21 mouse cellular contexts compared by ENCODE assay signal in genomic region chr3:29421634-29422033, GRCm38 (mm10).
"Had no signal": no experiment of that assay in that cellular context is flagged by ENCODE, and none has a peak within 500 bp of the region (broad histone marks: within the 10 kb centered on the region; RNA-seq: fewer than 3 reads in every experiment).

No protein-coding gene starts in this region.

- H3K9me3 ChIP-seq: lung, embryonic 15.5 days; megakaryocyte, embryonic 14.5 days; midbrain, embryonic 13.5 days; neural tube, embryonic 13.5 days; neural tube, embryonic 15.5 days had no signal

- H3K27me3 ChIP-seq: lung, embryonic 15.5 days; megakaryocyte, embryonic 14.5 days; midbrain, embryonic 13.5 days; neural tube, embryonic 13.5 days; neural tube, embryonic 15.5 days had no signal

- H3K4me2 ChIP-seq: lung, embryonic 15.5 days; midbrain, embryonic 11.5 days; midbrain, embryonic 13.5 days; neural tube, embryonic 13.5 days; neural tube, embryonic 15.5 days had no signal

- H3K36me3 ChIP-seq: lung, embryonic 15.5 days; midbrain, embryonic 13.5 days; neural tube, embryonic 13.5 days; neural tube, embryonic 15.5 days had no signal

- H3K27ac ChIP-seq: lung, embryonic 15.5 days; macrophage; midbrain, embryonic 13.5 days; neural tube, embryonic 13.5 days; neural tube, embryonic 15.5 days had no signal

- H3K9ac ChIP-seq: liver, postnatal 0 days; lung, embryonic 15.5 days; midbrain, embryonic 13.5 days; neural tube, embryonic 13.5 days; neural tube, embryonic 15.5 days had no signal

- H3K4me1 ChIP-seq: lung, embryonic 15.5 days; megakaryocyte, embryonic 14.5 days; midbrain, embryonic 13.5 days; neural tube, embryonic 13.5 days; neural tube, embryonic 15.5 days had no signal

- H3K4me3 ChIP-seq: lung, embryonic 15.5 days; megakaryocyte, embryonic 14.5 days; midbrain, embryonic 13.5 days; myocyte; neural tube, embryonic 13.5 days; neural tube, embryonic 15.5 days had no signal

- DNase-seq: liver, postnatal 0 days; lung, adult 2 months; lung, postnatal 14 days; lung, postnatal 36 days; retina, postnatal 1 day; right cerebral cortex, adult 18-20 months; right cerebral cortex, postnatal 25 days; spleen, adult 18-20 months; thymus, adult 18-20 months; thymus, postnatal 14 days; thymus, postnatal 36 days had no signal

- ATAC-seq: liver, postnatal 0 days; lung, postnatal 0 days; midbrain, embryonic 13.5 days; midbrain, embryonic 16.5 days had no signal
